Mouse (Mus musculus) liver, embryonic 11.5 days (tissue): ENCODE measurements at regions not wholly inside any gene's neighbourhood (a gene's known extent, or its start where the extent isn't known, plus 50 kb on each side); places are given as distances from the start of the nearest gene placed in this dataset.

Experiments used
- ATAC-seq: fragments of 200-750 bp; cut with Nextera tagmentation; replicated peaks from 2 replicates; pipeline ENCODE4 v1.8.0; 2017; ENCODE audit warnings: moderate number of reproducible peaks, mild to moderate bottlenecking, moderate TSS enrichment, moderate library complexity; ENCODE audit not compliant: low FRiP score
- DNase-seq: peaks from one replicate; pipeline ENCODE4 v3.0.0-alpha.2; 2017; ENCODE audit warnings: low spot score
- H3K27ac ChIP-seq: fragments of 300-500 bp; sonication (generic); 2 replicates; pipeline ENCODE4 v1.5.1; 2014; ENCODE audit warnings: mild to moderate bottlenecking, low read depth, low read length, control low read depth
- H3K27me3 ChIP-seq: fragments of 300-500 bp; sonication (generic); replicated peaks from 2 replicates; pipeline ENCODE4 v1.6.1; 2014; ENCODE audit warnings: low read length, mixed read lengths; ENCODE audit not compliant: control insufficient read depth, insufficient read depth
- H3K36me3 ChIP-seq: fragments of 300-500 bp; sonication (generic); 2 replicates; pipeline ENCODE4 v1.6.1; 2014; ENCODE audit warnings: mild to moderate bottlenecking, low read length, moderate library complexity, mixed read lengths; ENCODE audit not compliant: control insufficient read depth, insufficient read depth
- H3K4me1 ChIP-seq: fragments of 300-500 bp; sonication (generic); replicated peaks from 2 replicates; pipeline ENCODE4 v1.6.1; 2014; ENCODE audit warnings: low read length, mixed read lengths; ENCODE audit not compliant: control insufficient read depth, insufficient read depth
- H3K4me2 ChIP-seq: fragments of 300-500 bp; sonication (generic); 2 replicates; pipeline ENCODE4 v1.6.1; 2014; ENCODE audit warnings: mild to moderate bottlenecking, control low read depth, moderate library complexity
- H3K4me3 ChIP-seq: fragments of 300-500 bp; sonication (generic); 2 replicates; pipeline ENCODE4 v1.5.1; 2014; ENCODE audit warnings: low read depth, low read length, control low read depth
- H3K9ac ChIP-seq: fragments of 300-500 bp; sonication (generic); 2 replicates; pipeline ENCODE4 v1.6.1; 2014; ENCODE audit warnings: low read depth, low read length, control low read depth
- H3K9me3 ChIP-seq: fragments of 300-500 bp; sonication (generic); 2 replicates; pipeline ENCODE4 v1.6.1; 2016; ENCODE audit warnings: low read length, inconsistent platforms, mixed read lengths; ENCODE audit not compliant: control insufficient read depth
- WGBS: fragments of 180-500 bp; shearing (Covaris S2); extraction: QIAGEN DNeasy Blood & Tissue Kit; methylation state at CpG from one replicate; pipeline ENCODE4 v1.1.7; 2014; 5-methylcytosine and 5-hydroxymethylcytosine counted together

GRCm38 (mm10) chr10:111701138-111701537 lies 195.1 kb downstream of the Phlda1 start:
- no peaks in the 10 kb centered on the region for H3K4me1 ChIP-seq
- 48% methylated on average over 4 of the region's 4 CpGs for WGBS
- no peak for DNase-seq
- H3K27me3 ChIP-seq = no peaks in the 10 kb centered on the region; the same call in 1 of the 2 replicates
- no peak overlapping the region for H3K4me3 ChIP-seq
- no peaks in the 10 kb centered on the region for H3K36me3 ChIP-seq
- no peaks in the 10 kb centered on the region for H3K9me3 ChIP-seq
- no peak overlapping the region for H3K27ac ChIP-seq
- no peak for ATAC-seq
- no peak overlapping the region for H3K4me2 ChIP-seq
- no peak overlapping the region for H3K9ac ChIP-seq

DNA sequence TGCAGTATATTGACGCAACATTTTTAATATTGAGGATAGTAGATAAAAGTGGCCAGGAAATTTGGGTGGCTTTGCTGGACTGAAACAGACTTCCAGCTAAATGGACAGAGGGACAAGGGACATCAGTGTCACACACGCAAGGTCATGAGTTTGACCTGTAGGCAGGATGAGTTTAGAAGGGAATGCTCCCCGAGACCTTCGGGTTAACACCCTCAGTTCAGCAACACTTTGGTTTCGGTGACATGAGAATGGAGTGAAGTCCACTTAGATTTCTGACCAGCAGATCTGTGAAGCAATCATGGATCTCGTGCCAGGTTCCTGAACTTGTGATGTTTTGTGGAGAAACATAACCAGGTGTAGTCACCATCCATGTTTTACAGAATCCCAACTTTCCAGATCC lies 196.3 kb downstream of the Phlda1 start:
- Histone ChIP-seq H3K9me3 (no peaks in the 10 kb centered on the region), H3K27ac (no peak overlapping the region), H3K4me1 (no peaks in the 10 kb centered on the region), H3K9ac (no peak overlapping the region), H3K4me2 (no peak overlapping the region), H3K4me3 (no peak overlapping the region), H3K36me3 (no peaks in the 10 kb centered on the region), H3K27me3 (no peaks in the 10 kb centered on the region; the same call in 1 of the 2 replicates)
- no peak for DNase-seq
- ATAC-seq = no peak
- WGBS = 88% methylated on average over 6 of the region's 6 CpGs

DNA sequence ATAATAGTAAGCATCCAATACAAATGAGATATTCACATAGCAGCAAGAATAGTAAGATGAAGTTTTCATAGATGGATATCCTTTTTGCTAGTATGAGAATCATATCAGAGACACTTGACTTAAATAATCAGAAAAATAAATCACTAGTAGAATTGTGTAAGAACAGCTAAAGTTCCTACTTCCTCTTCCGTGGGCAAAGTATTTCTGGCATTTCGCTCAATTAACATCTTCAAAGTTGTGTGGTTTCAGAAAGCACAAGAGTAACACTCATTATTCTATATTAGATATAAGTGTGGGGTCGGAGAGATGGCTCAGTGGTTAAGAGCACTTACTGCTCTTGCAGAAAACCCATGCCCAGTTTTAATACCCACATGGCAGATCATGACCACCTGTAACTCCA lies 197.4 kb downstream of the Phlda1 start:
- WGBS = 82% methylated on average over 3 of the region's 3 CpGs
- H3K9ac ChIP-seq = no peak overlapping the region
- H3K4me3 ChIP-seq = no peak overlapping the region
- H3K4me1 ChIP-seq = no peaks in the 10 kb centered on the region
- no peaks in the 10 kb centered on the region for H3K9me3 ChIP-seq
- H3K27me3 ChIP-seq = no peaks in the 10 kb centered on the region
- H3K36me3 ChIP-seq = no peaks in the 10 kb centered on the region
- no peak overlapping the region for H3K4me2 ChIP-seq
- ATAC-seq (no peak), DNase-seq (no peak)
- H3K27ac ChIP-seq = no peak overlapping the region

GRCm38 (mm10) chr10:111711519-111712113 lies 205.5 kb downstream of the Phlda1 start:
- no peaks in the 10 kb centered on the region for H3K27me3 ChIP-seq
- H3K4me2 ChIP-seq = no peak overlapping the region
- no peak for DNase-seq
- no peak overlapping the region for H3K27ac ChIP-seq
- no peaks in the 10 kb centered on the region for H3K9me3 ChIP-seq
- 74% methylated on average over 5 of the region's 5 CpGs for WGBS
- no peak overlapping the region for H3K4me3 ChIP-seq
- H3K36me3 ChIP-seq = no peaks in the 10 kb centered on the region
- no peak for ATAC-seq
- H3K4me1 ChIP-seq = no peaks in the 10 kb centered on the region
- no peak overlapping the region for H3K9ac ChIP-seq

DNA sequence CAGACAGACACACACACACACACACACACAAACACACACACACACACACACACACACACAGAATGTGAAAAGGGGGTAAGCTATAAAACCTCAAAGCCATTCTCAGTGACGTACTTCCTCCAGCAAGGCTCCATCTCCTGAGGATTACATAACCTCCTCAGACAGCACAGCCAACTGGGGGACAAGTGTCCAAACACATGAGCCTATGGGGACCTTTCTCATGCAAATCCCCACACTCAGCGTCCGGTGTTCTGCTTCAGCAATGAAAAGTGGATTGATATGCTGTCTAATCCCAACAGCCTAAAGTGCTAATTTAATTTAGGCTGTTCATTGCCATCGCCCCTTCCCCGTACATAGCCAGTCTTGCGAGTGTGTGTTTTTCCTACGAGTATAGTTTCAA lies 206.9 kb downstream of the Phlda1 start:
- DNase-seq = no peak
- no peaks in the 10 kb centered on the region for H3K9me3 ChIP-seq
- 87% methylated on average over 7 of the region's 7 CpGs for WGBS

GRCm38 (mm10) chr10:111713676-111714075 lies 207.6 kb downstream of the Phlda1 start:
- Histone ChIP-seq H3K27me3 (no peaks in the 10 kb centered on the region), H3K27ac (no peak overlapping the region), H3K4me3 (no peak overlapping the region), H3K36me3 (no peaks in the 10 kb centered on the region), H3K9me3 (no peaks in the 10 kb centered on the region), H3K4me2 (no peak overlapping the region), H3K4me1 (no peaks in the 10 kb centered on the region), H3K9ac (no peak overlapping the region)
- DNase-seq (no peak), ATAC-seq (no peak)

More for the DNA sequence above, 206.9 kb downstream of the Phlda1 start:
- no peaks in the 10 kb centered on the region for H3K36me3 ChIP-seq
- H3K4me2 ChIP-seq = no peak overlapping the region
- no peaks in the 10 kb centered on the region for H3K27me3 ChIP-seq
- no peak for ATAC-seq
- H3K4me1 ChIP-seq = no peaks in the 10 kb centered on the region
- no peak overlapping the region for H3K27ac ChIP-seq
- H3K4me3 ChIP-seq = no peak overlapping the region
- no peak overlapping the region for H3K9ac ChIP-seq

GRCm38 (mm10) chr10:111715172-111715571 lies 209.1 kb downstream of the Phlda1 start:
- no peak overlapping the region for H3K4me2 ChIP-seq
- no peak for DNase-seq
- H3K27ac ChIP-seq = no peak overlapping the region
- no peaks in the 10 kb centered on the region for H3K4me1 ChIP-seq
- H3K36me3 ChIP-seq = no peaks in the 10 kb centered on the region
- no peaks in the 10 kb centered on the region for H3K27me3 ChIP-seq
- no peak for ATAC-seq
- H3K9ac ChIP-seq = no peak overlapping the region
- H3K9me3 ChIP-seq = no peaks in the 10 kb centered on the region
- 68% methylated on average over 6 of the region's 6 CpGs for WGBS
- no peak overlapping the region for H3K4me3 ChIP-seq

DNA sequence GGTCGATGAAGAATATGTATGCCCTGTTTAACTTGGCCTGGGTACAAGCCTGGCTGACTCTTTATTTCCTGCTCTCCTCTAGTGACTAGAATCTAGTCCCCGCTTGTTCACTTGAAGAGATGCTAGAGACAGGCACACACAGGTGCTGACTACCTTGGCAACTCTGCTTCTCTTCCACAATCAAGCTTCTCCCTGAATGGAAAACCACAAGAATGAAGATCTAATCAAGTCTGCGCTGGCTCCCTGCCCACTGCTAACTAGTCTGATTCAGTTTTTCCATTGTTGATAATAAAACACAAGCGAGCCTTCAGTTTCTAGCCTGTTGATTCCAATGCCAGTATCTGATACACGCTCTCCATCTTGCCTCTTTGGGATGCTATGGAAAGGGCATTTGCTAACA lies 213.5 kb downstream of the Phlda1 start:
- Histone ChIP-seq H3K4me3 (no peak overlapping the region), H3K9me3 (no peaks in the 10 kb centered on the region), H3K4me2 (no peak overlapping the region), H3K4me1 (no peaks in the 10 kb centered on the region), H3K27ac (no peak overlapping the region), H3K36me3 (no peaks in the 10 kb centered on the region), H3K9ac (no peak overlapping the region), H3K27me3 (no peaks in the 10 kb centered on the region)
- ATAC-seq (no peak), DNase-seq (no peak)
- 83% methylated on average over 5 of the region's 5 CpGs for WGBS

DNA sequence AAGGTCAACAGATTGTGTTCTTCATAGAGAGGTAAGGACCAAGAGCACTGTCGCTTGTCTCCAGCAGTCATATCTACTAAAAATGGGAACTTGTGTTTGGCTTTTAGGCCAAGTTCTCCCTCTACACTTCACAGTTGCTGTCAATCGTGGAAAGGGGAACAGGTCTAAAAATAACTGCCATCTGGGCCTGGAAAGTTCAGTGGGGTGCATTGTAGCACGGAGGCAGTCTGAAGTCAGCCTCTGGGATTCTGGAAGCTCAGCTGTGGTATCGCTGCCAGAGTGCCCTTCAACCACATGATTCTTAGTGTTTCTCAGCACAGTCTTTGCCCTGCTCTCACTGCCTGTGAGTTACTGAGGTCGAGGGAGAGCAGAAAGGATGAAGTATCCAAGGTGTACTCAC lies 215.0 kb downstream of the Phlda1 start:
- WGBS = 49% methylated on average over 5 of the region's 5 CpGs
- no peak for ATAC-seq

More for the DNA sequence above, 215.0 kb downstream of the Phlda1 start:
- H3K9me3 ChIP-seq = no peaks in the 10 kb centered on the region
- H3K27ac ChIP-seq = no peak overlapping the region
- DNase-seq = no peak
- H3K4me3 ChIP-seq = no peak overlapping the region
- H3K36me3 ChIP-seq = no peaks in the 10 kb centered on the region
- H3K4me2 ChIP-seq = no peak overlapping the region
- H3K4me1 ChIP-seq = no peaks in the 10 kb centered on the region
- H3K9ac ChIP-seq = no peak overlapping the region
- H3K27me3 ChIP-seq = no peaks in the 10 kb centered on the region
